Mouse (Mus musculus) heart, embryonic 15.5 days (tissue): Measurements from ENCODE around the gene Elobl. TPM values are rescaled to one million over a fixed set of nuclear protein-coding genes. Genes with fewer than 3 reads are reported as not detected.
A peak's percentile ranks its signal among the peaks of the same experiment; 100 is the strongest.
"Not testable (repeated sequence)": the region's sequence is repeated elsewhere in the genome, so short reads cannot be mapped to it uniquely, and the experiment has no call there.

ENCODE experiments used
- ATAC-seq: fragments of 200-750 bp; cut with Nextera tagmentation; replicated peaks from 2 replicates; pipeline ENCODE4 v1.8.0; 2017; ENCODE audit warnings: low read depth, moderate TSS enrichment; ENCODE audit not compliant: insufficient number of reproducible peaks, insufficient read depth, low FRiP score
- H3K27ac ChIP-seq: fragments of 300-500 bp; sonication (generic); 2 replicates; pipeline ENCODE4 v1.5.1; 2015; ENCODE audit warnings: mild to moderate bottlenecking, inconsistent platforms
- H3K27me3 ChIP-seq: fragments of 300-500 bp; sonication (generic); 2 replicates; pipeline ENCODE4 v1.6.1; 2015; ENCODE audit warnings: inconsistent platforms
- H3K36me3 ChIP-seq: fragments of 300-500 bp; sonication (generic); 2 replicates; pipeline ENCODE4 v1.6.1; 2015; ENCODE audit warnings: mild to moderate bottlenecking, inconsistent platforms
- H3K4me1 ChIP-seq: fragments of 300-500 bp; sonication (generic); replicated peaks from 2 replicates; pipeline ENCODE4 v1.6.1; 2015; ENCODE audit warnings: inconsistent platforms
- H3K4me2 ChIP-seq: fragments of 300-500 bp; sonication (generic); 2 replicates; pipeline ENCODE4 v1.6.1; 2015; ENCODE audit warnings: inconsistent platforms, mild to moderate bottlenecking, moderate library complexity
- H3K4me3 ChIP-seq: fragments of 300-500 bp; sonication (generic); 2 replicates; pipeline ENCODE4 v1.5.1; 2015; ENCODE audit warnings: mild to moderate bottlenecking, inconsistent platforms
- H3K9ac ChIP-seq: fragments of 300-500 bp; sonication (generic); 2 replicates; pipeline ENCODE4 v1.6.1; 2015; ENCODE audit warnings: mild to moderate bottlenecking, inconsistent platforms
- H3K9me3 ChIP-seq: fragments of 300-500 bp; sonication (generic); replicated peaks from 2 replicates; pipeline ENCODE4 v1.6.1; 2016; ENCODE audit warnings: inconsistent platforms
- WGBS: fragments of 180-500 bp; shearing (Covaris S2); methylation state at CpG from one replicate; pipeline ENCODE4 v1.1.7; 2015; ENCODE audit warnings: mixed read lengths; 5-methylcytosine and 5-hydroxymethylcytosine counted together
- polyA plus RNA-seq: library from polyadenylated mRNA; unstranded; fragments of >200 nt; fragmentation: Nextera tagmentation; extraction: Ambion mirVana; gene quantifications from 2 replicates; pipeline ENCODE4 v1.2.1, GENCODE M21; 2015

Elobl gene
- polyA plus RNA-seq, 1 experiment from 2014 or later: not detected

DNA sequence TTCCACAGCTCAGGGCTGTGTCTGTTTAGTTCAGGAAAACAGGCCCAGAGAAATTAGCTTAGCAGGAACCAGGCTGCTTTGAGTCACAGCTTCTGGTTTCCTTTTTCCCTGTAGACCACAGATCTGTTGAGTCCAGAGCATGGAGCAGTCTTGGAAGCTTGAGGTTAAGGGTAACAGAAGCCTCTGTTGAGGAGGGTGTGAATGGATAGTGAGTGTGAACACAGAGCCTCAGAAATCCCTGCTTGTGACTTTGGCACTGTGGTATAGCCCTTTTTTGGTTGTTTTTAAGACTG lies 33.7 kb upstream of the Elobl start:
- Histone ChIP-seq H3K27me3 (no peaks in the 10 kb centered on the region), H3K4me2 (peak overlapping the region; percentile 69), H3K9ac (peak overlapping the region; percentile 77), H3K36me3 (peaks cover 3% of the 10 kb centered on the region; the same call in 1 of the 2 replicates), H3K9me3 (no peaks in the 10 kb centered on the region), H3K4me3 (peak overlapping the region; percentile 73), H3K27ac (0 out of 2 replicates have a peak overlapping the region, but pooled peaks have one; percentile 67), H3K4me1 (peaks cover 37% of the 10 kb centered on the region)
- ATAC-seq: no peak

- Histone ChIP-seq H3K27me3 (no peaks in the 10 kb centered on the region), H3K4me2 (peak overlapping the region; percentile 69), H3K9ac (peak overlapping the region; percentile 77), H3K9me3 (no peaks in the 10 kb centered on the region), H3K4me3 (peak overlapping the region; percentile 73), H3K4me1 (peaks cover 37% of the 10 kb centered on the region), H3K27ac (peak overlapping the region; percentile 67), H3K36me3 (no peaks in the 10 kb centered on the region)
- peak; percentile 3; the same call in 1 of the 2 replicates for ATAC-seq
- WGBS: 17% methylated on average over 33 of the region's 33 CpGs
These were observed 33.2 kb upstream of the Elobl start for GRCm38 (mm10) chr11:88999723-89000526.

- Histone ChIP-seq H3K4me1 (peaks cover 37% of the 10 kb centered on the region), H3K9me3 (no peaks in the 10 kb centered on the region), H3K9ac (peak within 1 kb of the TSS; percentile 77), H3K36me3 (no peaks in the 10 kb centered on the region), H3K27ac (peak within 1 kb of the TSS; percentile 67), H3K27me3 (no peaks in the 10 kb centered on the region), H3K4me3 (peak within 1 kb of the TSS; percentile 73), H3K4me2 (peak within 1 kb of the TSS; percentile 69)
- ATAC-seq: peak; percentile 89
- under 1% methylated on average over 48 of the region's 48 CpGs for WGBS
These were observed 32.4 kb upstream of the Elobl start, which contains the start of gene Trim25 for GRCm38 (mm10) chr11:88998974-88999722. Gene Trim25 (plus strand): TSS chr11:88999376.

DNA sequence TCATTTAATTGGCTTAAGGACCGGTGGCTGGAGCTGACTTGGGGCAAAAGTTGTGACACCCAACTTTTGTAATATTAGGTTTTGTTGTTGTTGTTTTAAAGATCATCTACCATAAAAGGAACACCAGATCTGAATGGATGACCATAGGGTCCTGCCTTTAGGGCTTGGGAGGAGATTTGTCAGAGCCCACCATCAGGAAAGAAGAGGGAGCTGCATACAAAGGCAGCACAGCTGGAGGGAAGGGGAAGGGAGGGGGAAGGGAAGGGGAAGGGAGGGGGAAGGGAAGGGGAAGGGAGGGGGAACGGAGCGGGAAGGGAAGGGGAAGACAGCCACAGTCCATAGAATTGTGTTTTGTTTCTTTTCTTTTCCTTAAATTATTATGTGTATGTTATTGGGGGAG lies 31.7 kb upstream of the Elobl start:
- Histone ChIP-seq H3K4me1 (peaks cover 30% of the 10 kb centered on the region), H3K27ac (0 out of 2 replicates have a peak overlapping the region, but pooled peaks have one; percentile 4), H3K36me3 (no peaks in the 10 kb centered on the region), H3K9me3 (no peaks in the 10 kb centered on the region), H3K4me2 (peak overlapping the region; percentile 69; the same call in 1 of the 2 replicates), H3K4me3 (peak overlapping the region; percentile 73; the same call in 1 of the 2 replicates), H3K9ac (no peak overlapping the region), H3K27me3 (no peaks in the 10 kb centered on the region)
- WGBS: 22% methylated on average over 3 of the region's 3 CpGs
- ATAC-seq: no peak

DNA sequence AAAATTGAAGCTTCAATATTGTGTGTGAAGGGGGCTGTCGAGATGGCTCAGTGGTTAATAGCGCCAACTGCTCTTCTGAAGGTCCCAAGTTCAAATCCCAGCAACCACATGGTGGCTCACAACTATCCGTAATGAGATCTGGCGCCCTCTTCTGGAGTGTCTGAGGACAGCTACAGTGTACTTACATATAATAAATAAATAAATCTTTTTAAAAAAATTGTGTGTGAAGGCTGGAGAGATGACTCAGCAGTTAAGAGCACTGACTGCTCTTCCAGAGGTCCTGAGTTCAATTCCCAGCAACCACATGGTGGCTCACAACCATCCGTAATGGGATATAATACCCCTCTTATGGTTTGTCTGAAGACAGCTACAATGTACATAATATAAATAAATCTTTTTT lies 30.6 kb upstream of the Elobl start:
- H3K9ac ChIP-seq, H3K27me3 ChIP-seq, H3K9me3 ChIP-seq, H3K4me2 ChIP-seq, H3K36me3 ChIP-seq, ATAC-seq, H3K4me3 ChIP-seq: not testable (repeated sequence)
- WGBS: 87% methylated on average over 5 of the region's 5 CpGs
- Histone ChIP-seq H3K4me1 (peaks cover 19% of the 10 kb centered on the region), H3K27ac (peak overlapping the region; percentile 62; the same call in 1 of the 2 replicates)

GRCm38 (mm10) chr11:88996427-88996826 lies 29.7 kb upstream of the Elobl start:
- H3K27me3 ChIP-seq: no peaks in the 10 kb centered on the region
- ATAC-seq: peak; percentile 4; the same call in 1 of the 2 replicates
- H3K9me3 ChIP-seq: no peaks in the 10 kb centered on the region
- 58% methylated on average over 7 of the region's 7 CpGs for WGBS
- H3K4me1 ChIP-seq: peaks cover 17% of the 10 kb centered on the region
- peak overlapping the region; percentile 62 for H3K27ac ChIP-seq
- no peaks in the 10 kb centered on the region for H3K36me3 ChIP-seq
- no peak overlapping the region for H3K4me2 ChIP-seq
- no peak overlapping the region for H3K4me3 ChIP-seq
- no peak overlapping the region for H3K9ac ChIP-seq

DNA sequence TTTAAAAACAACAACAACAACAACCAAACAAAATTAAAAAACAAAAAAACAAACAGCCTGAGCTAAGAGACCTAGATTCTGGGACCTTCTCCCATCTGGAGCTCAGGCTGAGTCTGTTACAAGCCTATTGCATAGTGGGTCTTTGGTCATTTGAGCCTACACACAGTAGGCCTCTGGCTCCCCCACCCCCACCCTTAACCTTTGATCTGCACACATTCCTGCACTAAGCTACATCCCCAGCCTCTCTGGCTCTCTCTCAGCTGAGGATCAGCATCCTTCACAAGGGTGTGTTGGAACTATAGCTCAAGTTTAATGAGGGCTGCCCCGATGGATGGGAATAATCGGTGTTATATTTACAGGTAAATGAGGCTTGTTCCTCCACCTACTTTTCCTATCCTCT lies 28.9 kb upstream of the Elobl start:
- Histone ChIP-seq H3K9me3 (no peaks in the 10 kb centered on the region), H3K4me2 (no peak overlapping the region), H3K27me3 (no peaks in the 10 kb centered on the region), H3K9ac (no peak overlapping the region), H3K4me1 (peaks cover 13% of the 10 kb centered on the region), H3K4me3 (no peak overlapping the region), H3K36me3 (peaks cover 8% of the 10 kb centered on the region), H3K27ac (no peak overlapping the region)
- no peak for ATAC-seq
- WGBS: 83% methylated on average over 2 of the region's 2 CpGs

- ATAC-seq: no peak
- Histone ChIP-seq H3K9me3 (no peaks in the 10 kb centered on the region), H3K9ac (no peak overlapping the region), H3K4me2 (no peak overlapping the region), H3K27me3 (no peaks in the 10 kb centered on the region), H3K4me3 (no peak overlapping the region), H3K36me3 (peaks cover 9% of the 10 kb centered on the region), H3K4me1 (peaks cover 5% of the 10 kb centered on the region), H3K27ac (no peak overlapping the region)
- 76% methylated on average over 7 of the region's 7 CpGs for WGBS
These were observed 27.8 kb upstream of the Elobl start for GRCm38 (mm10) chr11:88994492-88994891.

DNA sequence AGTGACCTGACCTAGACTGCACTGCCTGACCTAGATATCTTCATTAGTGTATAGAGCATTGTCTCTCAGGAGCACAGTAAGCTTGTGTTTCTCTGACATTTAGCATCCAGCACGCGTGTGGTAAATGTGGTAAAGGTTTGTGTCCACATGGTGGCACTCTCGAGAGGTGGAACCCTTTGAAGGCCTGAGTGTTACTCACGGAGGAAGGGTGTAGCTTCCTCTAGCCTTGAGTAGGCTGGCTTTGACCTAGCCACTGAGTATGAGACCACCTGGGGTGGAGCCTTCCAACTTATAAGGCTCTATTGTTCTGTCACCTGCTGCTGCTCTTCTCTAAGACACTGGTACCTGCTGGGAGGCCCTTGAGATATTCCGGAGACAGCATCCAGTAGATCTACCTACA lies 26.9 kb upstream of the Elobl start:
- Histone ChIP-seq H3K27me3 (no peaks in the 10 kb centered on the region), H3K4me3 (no peak overlapping the region), H3K36me3 (peaks cover 9% of the 10 kb centered on the region), H3K4me1 (no peaks in the 10 kb centered on the region; the same call in 1 of the 2 replicates), H3K9ac (no peak overlapping the region), H3K9me3 (no peaks in the 10 kb centered on the region), H3K4me2 (no peak overlapping the region), H3K27ac (no peak overlapping the region)
- ATAC-seq: no peak
- WGBS: 17% methylated on average over 5 of the region's 5 CpGs

DNA sequence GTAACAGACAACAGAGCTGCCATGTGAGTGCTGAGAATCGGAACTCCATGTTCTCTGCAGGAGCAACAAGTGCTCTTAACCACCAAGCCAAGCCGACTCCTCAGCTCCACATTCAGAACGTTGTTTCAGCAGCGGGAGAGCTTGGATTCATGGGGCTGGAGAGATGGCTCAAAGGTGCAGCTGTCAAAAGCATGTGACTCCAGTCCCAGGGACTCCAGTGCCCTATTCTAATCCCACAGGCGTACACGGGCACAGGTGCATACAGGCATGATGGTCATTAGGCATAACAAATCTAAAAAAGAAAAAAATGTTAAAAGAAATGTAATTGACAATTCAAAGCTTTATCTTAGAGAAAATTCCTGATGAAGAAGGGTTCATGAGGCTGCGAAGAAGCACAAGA lies 26.5 kb upstream of the Elobl start:
- Histone ChIP-seq H3K9me3 (no peaks in the 10 kb centered on the region), H3K4me2 (no peak overlapping the region), H3K9ac (no peak overlapping the region), H3K36me3 (peaks cover 9% of the 10 kb centered on the region), H3K4me1 (no peaks in the 10 kb centered on the region), H3K27ac (no peak overlapping the region), H3K4me3 (no peak overlapping the region), H3K27me3 (no peaks in the 10 kb centered on the region)
- WGBS: 51% methylated on average over 7 of the region's 7 CpGs
- ATAC-seq: no peak

DNA sequence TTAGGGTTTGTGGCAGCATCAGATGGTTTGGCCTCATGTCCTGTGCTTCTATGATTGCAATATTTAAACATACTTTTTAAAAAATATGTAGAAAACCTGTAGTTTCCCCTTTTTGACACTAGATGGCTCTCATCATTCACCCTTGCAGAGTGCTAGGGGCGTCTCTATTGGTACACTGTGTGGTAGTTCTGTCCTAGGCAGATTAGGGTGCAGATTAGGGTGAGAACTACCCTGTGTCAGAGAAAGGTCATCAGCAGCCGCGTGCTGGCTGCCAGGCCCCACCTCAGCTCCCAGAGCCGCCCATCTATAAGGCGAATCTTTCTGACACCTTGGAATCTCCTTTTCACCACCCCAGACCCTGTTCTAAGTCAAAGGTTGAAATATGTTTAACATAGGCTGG lies 22.8 kb upstream of the Elobl start:
- Histone ChIP-seq H3K36me3 (peaks cover 22% of the 10 kb centered on the region), H3K4me1 (no peaks in the 10 kb centered on the region), H3K9me3 (no peaks in the 10 kb centered on the region), H3K4me3 (no peak overlapping the region), H3K4me2 (no peak overlapping the region), H3K27ac (no peak overlapping the region), H3K27me3 (no peaks in the 10 kb centered on the region), H3K9ac (no peak overlapping the region)
- no peak; the same call in 1 of the 2 replicates for ATAC-seq
- 48% methylated on average over 5 of the region's 5 CpGs for WGBS
